Mouse (Mus musculus): ENCODE measurements around the gene Scube3. TPM values are rescaled to one million over a fixed set of nuclear protein-coding genes. Genes with fewer than 3 reads are reported as not detected.

Scube3 gene
- polyA plus RNA-seq, 1 experiment from 2014 or later: 8.6 TPM

GRCm38 (mm10) chr17:28138685-28139084 is 3.3 kb upstream of the Scube3 start:
- Histone ChIP-seq H3K9me3 (ENCODE audit: control insufficient read depth, low read length) (no peaks in the 10 kb centered on the region), H3K9ac (ENCODE audit: low read depth, low read length) (no peak overlapping the region), H3K27me3 (ENCODE audit: control insufficient read depth, insufficient read depth, low read length) (no peaks in the 10 kb centered on the region), H3K4me1 (replicated peaks; ENCODE audit: control insufficient read depth, insufficient read depth, low read length) (peaks cover 9% of the 10 kb centered on the region; the same call in 1 of the 2 replicates), H3K4me3 (ENCODE audit: low read depth, low read length) (no peak overlapping the region), H3K36me3 (ENCODE audit: control insufficient read depth, insufficient read depth, low read length) (no peaks in the 10 kb centered on the region), H3K27ac (ENCODE audit: low read depth, low read length) (no peak overlapping the region), H3K4me2 (replicated peaks; ENCODE audit: low read depth, low read length) (no peak overlapping the region)
- WGBS: 65% methylated on average over 9 of the region's 9 CpGs
- no peak for DNase-seq (ENCODE audit: low spot score)
- no peak for ATAC-seq (ENCODE audit: low FRiP score)

GRCm38 (mm10) chr17:28140431-28141204 is 1.3 kb upstream of the Scube3 start:
- Histone ChIP-seq H3K27me3 (ENCODE audit: control insufficient read depth, insufficient read depth, low read length) (no peaks in the 10 kb centered on the region), H3K36me3 (ENCODE audit: control insufficient read depth, insufficient read depth, low read length) (no peaks in the 10 kb centered on the region), H3K4me3 (ENCODE audit: low read depth, low read length) (no peak overlapping the region), H3K4me2 (replicated peaks; ENCODE audit: low read depth, low read length) (peak overlapping the region; percentile 96; the same call in 1 of the 2 replicates), H3K9me3 (ENCODE audit: control insufficient read depth, low read length) (no peaks in the 10 kb centered on the region), H3K27ac (ENCODE audit: low read depth, low read length) (peak overlapping the region; percentile 97; the same call in 1 of the 2 replicates), H3K9ac (ENCODE audit: low read depth, low read length) (no peak overlapping the region; the same call in 1 of the 2 replicates), H3K4me1 (replicated peaks; ENCODE audit: control insufficient read depth, insufficient read depth, low read length) (peaks cover 17% of the 10 kb centered on the region)
- 8% methylated on average over 13 of the region's 13 CpGs for WGBS
- no peak for ATAC-seq (ENCODE audit: low FRiP score)
- DNase-seq (ENCODE audit: low spot score): no peak

DNA sequence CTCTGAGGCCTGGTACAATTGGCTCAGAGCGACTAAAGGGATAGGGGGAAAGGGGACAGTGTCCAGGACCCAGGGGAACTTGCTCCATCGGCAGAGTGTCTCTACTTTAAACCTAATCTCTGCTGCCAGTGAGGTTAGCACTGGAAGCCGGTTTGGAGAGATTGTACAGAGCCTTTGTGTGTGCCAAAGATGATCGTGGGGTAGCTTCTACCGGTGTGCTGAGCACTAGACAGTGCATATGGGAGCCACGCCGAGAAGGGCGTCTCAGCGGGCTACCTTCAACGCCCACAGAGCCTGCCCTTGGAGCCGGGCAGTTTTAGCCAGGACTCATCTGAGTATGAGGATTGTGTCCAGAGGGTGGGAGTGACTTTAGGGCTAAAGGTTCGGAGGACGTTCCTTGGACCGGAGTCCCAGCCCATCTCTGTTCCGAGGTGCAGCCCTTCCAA is 713 bp upstream of the Scube3 start:
- peaks cover 20% of the 10 kb centered on the region for H3K4me1 ChIP-seq (replicated peaks; ENCODE audit: control insufficient read depth, insufficient read depth, low read length)
- peak overlapping the region; percentile 81 for H3K9ac ChIP-seq (ENCODE audit: low read depth, low read length)
- DNase-seq (ENCODE audit: low spot score) (peak; percentile 70), ATAC-seq (ENCODE audit: low FRiP score) (peak; percentile 41; the same call in 1 of the 2 replicates)
- H3K36me3 ChIP-seq (ENCODE audit: control insufficient read depth, insufficient read depth, low read length): no peaks in the 10 kb centered on the region
- peak overlapping the region; percentile 97 for H3K27ac ChIP-seq (ENCODE audit: low read depth, low read length)
- H3K9me3 ChIP-seq (ENCODE audit: control insufficient read depth, low read length): no peaks in the 10 kb centered on the region
- H3K4me2 ChIP-seq (replicated peaks; ENCODE audit: low read depth, low read length): peak overlapping the region; percentile 96
- H3K4me3 ChIP-seq (ENCODE audit: low read depth, low read length): peak overlapping the region; percentile 82
- no peaks in the 10 kb centered on the region for H3K27me3 ChIP-seq (ENCODE audit: control insufficient read depth, insufficient read depth, low read length)
- WGBS: 2% methylated on average over 15 of the region's 15 CpGs

GRCm38 (mm10) chr17:28142700-28143610 is 1.0 kb downstream of the Scube3 start:
- under 1% methylated on average over 33 of the region's 33 CpGs for WGBS
- ATAC-seq (ENCODE audit: low FRiP score) (no peak), DNase-seq (ENCODE audit: low spot score) (peak; percentile 63)
- peak overlapping the region; percentile 82 for H3K4me3 ChIP-seq (ENCODE audit: low read depth, low read length)
- no peaks in the 10 kb centered on the region for H3K27me3 ChIP-seq (ENCODE audit: control insufficient read depth, insufficient read depth, low read length)
- peak overlapping the region; percentile 96 for H3K4me2 ChIP-seq (replicated peaks; ENCODE audit: low read depth, low read length)
- H3K27ac ChIP-seq (ENCODE audit: low read depth, low read length): peak overlapping the region; percentile 97
- no peaks in the 10 kb centered on the region for H3K9me3 ChIP-seq (ENCODE audit: control insufficient read depth, low read length)
- no peaks in the 10 kb centered on the region for H3K36me3 ChIP-seq (ENCODE audit: control insufficient read depth, insufficient read depth, low read length)
- H3K9ac ChIP-seq (ENCODE audit: low read depth, low read length): peak overlapping the region; percentile 81
- peaks cover 24% of the 10 kb centered on the region for H3K4me1 ChIP-seq (replicated peaks; ENCODE audit: control insufficient read depth, insufficient read depth, low read length)

DNA sequence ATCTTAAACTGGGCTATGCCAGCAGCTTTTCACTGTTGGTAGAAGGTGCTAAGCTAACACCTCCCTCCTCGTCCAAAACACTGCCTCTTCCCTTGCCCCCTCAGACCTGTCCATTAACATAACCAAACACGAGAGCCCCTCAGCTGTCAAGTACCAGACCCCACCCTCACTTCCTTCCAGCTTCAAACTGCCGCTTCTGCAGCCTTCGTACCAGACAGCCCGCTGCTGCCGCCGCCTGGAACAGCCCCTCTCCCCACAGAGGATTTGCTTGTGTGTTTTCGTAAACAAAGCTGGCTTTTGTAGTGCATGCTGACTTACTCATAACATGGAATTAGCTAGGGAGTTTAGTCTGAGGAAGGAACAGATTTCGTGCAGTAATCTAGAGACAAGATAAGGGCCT is 1.8 kb downstream of the Scube3 start:
- H3K27me3 ChIP-seq (ENCODE audit: control insufficient read depth, insufficient read depth, low read length): no peaks in the 10 kb centered on the region
- H3K36me3 ChIP-seq (ENCODE audit: control insufficient read depth, insufficient read depth, low read length): no peaks in the 10 kb centered on the region
- H3K4me1 ChIP-seq (replicated peaks; ENCODE audit: control insufficient read depth, insufficient read depth, low read length): peaks cover 24% of the 10 kb centered on the region
- peak overlapping the region; percentile 96 for H3K4me2 ChIP-seq (replicated peaks; ENCODE audit: low read depth, low read length)
- peak overlapping the region; percentile 82 for H3K4me3 ChIP-seq (ENCODE audit: low read depth, low read length)
- H3K9ac ChIP-seq (ENCODE audit: low read depth, low read length): peak overlapping the region; percentile 21; the same call in 1 of the 2 replicates
- WGBS: under 1% methylated on average over 9 of the region's 9 CpGs
- H3K9me3 ChIP-seq (ENCODE audit: control insufficient read depth, low read length): no peaks in the 10 kb centered on the region
- DNase-seq (ENCODE audit: low spot score) (peak; percentile 60), ATAC-seq (ENCODE audit: low FRiP score) (no peak)
- H3K27ac ChIP-seq (ENCODE audit: low read depth, low read length): no peak overlapping the region

DNA sequence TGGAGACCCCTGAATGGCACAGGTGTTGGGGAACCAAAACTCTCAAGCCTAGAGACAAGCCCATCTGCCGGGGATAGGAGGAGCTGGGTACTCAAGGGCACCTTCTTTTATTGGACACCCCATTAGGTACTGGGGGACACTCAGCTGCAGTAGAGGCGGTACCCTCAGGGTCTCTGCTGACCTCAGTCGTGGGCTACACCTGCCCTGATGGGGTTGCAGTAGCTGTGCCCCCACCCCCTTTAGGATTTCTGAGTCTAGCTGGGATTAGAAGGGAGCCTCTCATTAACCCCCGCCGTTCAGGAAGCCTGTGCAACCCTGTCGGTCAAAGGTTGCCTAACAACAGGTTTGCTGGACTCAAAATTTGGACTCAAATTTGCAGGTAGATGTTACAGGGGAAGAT is 2.3 kb downstream of the Scube3 start:
- Histone ChIP-seq H3K4me1 (replicated peaks; ENCODE audit: control insufficient read depth, insufficient read depth, low read length) (peaks cover 26% of the 10 kb centered on the region), H3K27ac (ENCODE audit: low read depth, low read length) (no peak overlapping the region), H3K9ac (ENCODE audit: low read depth, low read length) (no peak overlapping the region; the same call in 1 of the 2 replicates), H3K27me3 (ENCODE audit: control insufficient read depth, insufficient read depth, low read length) (no peaks in the 10 kb centered on the region), H3K9me3 (ENCODE audit: control insufficient read depth, low read length) (no peaks in the 10 kb centered on the region), H3K36me3 (ENCODE audit: control insufficient read depth, insufficient read depth, low read length) (no peaks in the 10 kb centered on the region), H3K4me2 (replicated peaks; ENCODE audit: low read depth, low read length) (peak overlapping the region; percentile 96), H3K4me3 (ENCODE audit: low read depth, low read length) (peak overlapping the region; percentile 82)
- DNase-seq (ENCODE audit: low spot score) (no peak), ATAC-seq (ENCODE audit: low FRiP score) (no peak)
- WGBS: 3% methylated on average over 6 of the region's 6 CpGs

- Histone ChIP-seq H3K9ac (ENCODE audit: low read depth, low read length) (no peak overlapping the region), H3K4me2 (replicated peaks; ENCODE audit: low read depth, low read length) (no peak overlapping the region), H3K4me3 (ENCODE audit: low read depth, low read length) (no peak overlapping the region), H3K4me1 (replicated peaks; ENCODE audit: control insufficient read depth, insufficient read depth, low read length) (peaks cover 17% of the 10 kb centered on the region), H3K9me3 (ENCODE audit: control insufficient read depth, low read length) (no peaks in the 10 kb centered on the region), H3K27me3 (ENCODE audit: control insufficient read depth, insufficient read depth, low read length) (no peaks in the 10 kb centered on the region), H3K36me3 (ENCODE audit: control insufficient read depth, insufficient read depth, low read length) (no peaks in the 10 kb centered on the region), H3K27ac (ENCODE audit: low read depth, low read length) (no peak overlapping the region)
- DNase-seq (ENCODE audit: low spot score): no peak
- ATAC-seq (ENCODE audit: low FRiP score): no peak
- WGBS: 68% methylated on average over 3 of the region's 3 CpGs
Measured at GRCm38 (mm10) chr17:28148288-28148687, 6.3 kb downstream of the Scube3 start.

GRCm38 (mm10) chr17:28149734-28150133 is 7.8 kb downstream of the Scube3 start:
- 71% methylated on average over 8 of the region's 8 CpGs for WGBS
- Histone ChIP-seq H3K36me3 (ENCODE audit: control insufficient read depth, insufficient read depth, low read length) (no peaks in the 10 kb centered on the region), H3K4me3 (ENCODE audit: low read depth, low read length) (no peak overlapping the region), H3K9me3 (ENCODE audit: control insufficient read depth, low read length) (no peaks in the 10 kb centered on the region), H3K27ac (ENCODE audit: low read depth, low read length) (no peak overlapping the region), H3K27me3 (ENCODE audit: control insufficient read depth, insufficient read depth, low read length) (no peaks in the 10 kb centered on the region), H3K4me1 (replicated peaks; ENCODE audit: control insufficient read depth, insufficient read depth, low read length) (peaks cover 17% of the 10 kb centered on the region), H3K9ac (ENCODE audit: low read depth, low read length) (no peak overlapping the region), H3K4me2 (replicated peaks; ENCODE audit: low read depth, low read length) (no peak overlapping the region)
- ATAC-seq (ENCODE audit: low FRiP score) (no peak), DNase-seq (ENCODE audit: low spot score) (no peak)

Data from hindbrain, embryonic 11.5 days (tissue).